Mouse (Mus musculus) G1E (cell line): Measurements from ENCODE around the gene 1810043G02Rik. TPM values are rescaled to one million over a fixed set of nuclear protein-coding genes. Genes with fewer than 3 reads are reported as not detected.

Experiments
- ATAC-seq: 2 replicates; pipeline ENCODE4 v1.8.0; 2016; ENCODE audit warnings: mild to moderate bottlenecking; ENCODE audit not compliant: insufficient number of reproducible peaks, poor library complexity, low FRiP score, severe bottlenecking; ENCODE audit errors: extremely low read depth
- DNase-seq: peaks from one replicate; pipeline ENCODE4 v3.0.0; 2012; ENCODE audit warnings: low spot score
- H3K27me3 ChIP-seq: 2 replicates; pipeline ENCODE4 v1.6.1; 2012; ENCODE audit warnings: mild to moderate bottlenecking, low read length, inconsistent platforms; ENCODE audit not compliant: insufficient read depth
- H3K36me3 ChIP-seq: replicated peaks from 2 replicates; pipeline ENCODE3; 2012; ENCODE audit warnings: mild to moderate bottlenecking, inconsistent platforms
- H3K4me1 ChIP-seq: 2 replicates; pipeline ENCODE4 v1.6.1; 2012; ENCODE audit warnings: low read depth, low read length, inconsistent platforms, mixed read lengths; ENCODE audit not compliant: insufficient read depth
- H3K4me3 ChIP-seq: 2 replicates; pipeline ENCODE4 v1.5.1; 2012; ENCODE audit warnings: low read depth, mild to moderate bottlenecking, inconsistent platforms, low read length, moderate library complexity, mixed read lengths
- H3K9me3 ChIP-seq: replicated peaks from 2 replicates; pipeline ENCODE4 v1.6.1; 2012; ENCODE audit warnings: inconsistent platforms
- CTCF ChIP-seq: IDR thresholded peaks from 2 replicates; pipeline ENCODE4 v1.5.1; 2012; ENCODE audit warnings: low read depth, low read length, inconsistent platforms, mixed read lengths
- GATA1 ChIP-seq: IDR thresholded peaks from 2 replicates; pipeline ENCODE4 v1.6.1; 2012; ENCODE audit warnings: borderline replicate concordance, low read length, inconsistent platforms, mixed read lengths
- GATA2 ChIP-seq: IDR thresholded peaks from 2 replicates; pipeline ENCODE4 v1.6.1; 2012; ENCODE audit warnings: low read depth, low read length, inconsistent platforms, borderline replicate concordance
- POLR2AphosphoS5 ChIP-seq: IDR thresholded peaks from 2 replicates; pipeline ENCODE4 v1.6.1; 2012; ENCODE audit warnings: low read depth, low read length, inconsistent platforms; ENCODE audit not compliant: insufficient replicate concordance
- TAL1 ChIP-seq: conservative IDR thresholded peaks from 2 replicates; pipeline ENCODE4 v1.6.1; 2012; ENCODE audit warnings: low read depth, low read length, inconsistent platforms, mixed read lengths
- polyA plus RNA-seq: library from polyadenylated mRNA; stranded (reverse); fragments of >175 nt; gene quantifications from 2 replicates; pipeline ENCODE4 v1.2.3, GENCODE M21; 2012
- total RNA-seq, 2 experiments: library from RNA; stranded (forward) in 1 of 2; stranded (reverse) in 1 of 2; fragments of 200-1000 nt in 1 of 2; fragments of >200 nt in 1 of 2; fragmentation: Nextera tagmentation in 1 of 2; gene quantifications; 2 replicates each; pipeline ENCODE4 v1.2.3; 2014 to 2017

Gene 1810043G02Rik
- total and polyA plus RNA-seq, 3 experiments = 6.9 to 27.1 (median 10.1) TPM

DNA sequence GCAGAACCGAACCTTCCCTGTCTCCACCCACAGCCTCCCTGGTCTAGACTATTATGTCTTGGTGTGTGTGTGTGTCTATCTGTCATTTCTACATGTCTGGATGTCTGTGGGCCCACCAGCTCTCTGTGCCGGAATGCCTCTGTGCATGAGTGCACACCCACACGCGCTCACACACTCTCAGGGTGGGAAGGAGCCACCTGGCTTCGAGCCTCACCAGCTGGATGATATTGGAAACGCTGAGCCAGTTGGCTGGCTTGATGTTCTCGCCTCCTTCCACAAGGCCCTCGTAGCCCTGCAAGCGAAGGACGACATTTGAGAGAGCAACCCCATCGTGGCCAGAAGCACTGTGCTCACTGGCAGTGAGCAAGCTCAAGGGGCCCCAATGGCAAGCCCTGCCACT, 23.5 kb downstream of the 1810043G02Rik start:
- Histone ChIP-seq H3K4me3 (no peak overlapping the region), H3K27me3 (no peaks in the 10 kb centered on the region), H3K4me1 (peaks cover 43% of the 10 kb centered on the region), H3K9me3 (no peaks in the 10 kb centered on the region), H3K36me3 (peaks cover 97% of the 10 kb centered on the region)
- no peak for DNase-seq
- no peak for TF ChIP-seq GATA1
- TF ChIP-seq CTCF = no peak
- no peak for TF ChIP-seq GATA2
- TF ChIP-seq TAL1 = no peak
- TF ChIP-seq POLR2AphosphoS5 = no peak
- ATAC-seq = no peak

DNA sequence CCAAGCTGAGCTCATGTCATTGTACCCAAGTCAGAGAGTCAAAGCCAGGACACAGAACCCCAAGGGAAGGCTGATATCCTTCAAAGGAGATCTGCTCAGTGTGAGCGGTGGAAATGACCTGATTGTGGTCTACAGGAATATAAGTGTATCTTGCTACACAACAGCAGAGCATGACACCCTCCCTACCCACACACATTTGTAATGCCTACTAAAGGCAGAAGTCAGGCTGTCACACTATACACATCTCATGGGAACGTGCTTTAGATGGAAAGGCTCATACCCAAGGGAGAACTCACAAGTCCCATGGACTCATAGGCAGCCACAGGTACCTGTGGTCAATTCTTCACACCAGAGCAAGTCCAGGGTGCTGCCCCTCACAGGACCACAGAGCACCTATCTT, 24.0 kb downstream of the 1810043G02Rik start:
- TF ChIP-seq GATA2 = no peak
- no peak overlapping the region for H3K4me3 ChIP-seq
- DNase-seq = no peak
- no peaks in the 10 kb centered on the region for H3K27me3 ChIP-seq
- no peak for ATAC-seq
- H3K36me3 ChIP-seq = peaks cover 96% of the 10 kb centered on the region
- no peaks in the 10 kb centered on the region for H3K9me3 ChIP-seq
- H3K4me1 ChIP-seq = peaks cover 48% of the 10 kb centered on the region

DNA sequence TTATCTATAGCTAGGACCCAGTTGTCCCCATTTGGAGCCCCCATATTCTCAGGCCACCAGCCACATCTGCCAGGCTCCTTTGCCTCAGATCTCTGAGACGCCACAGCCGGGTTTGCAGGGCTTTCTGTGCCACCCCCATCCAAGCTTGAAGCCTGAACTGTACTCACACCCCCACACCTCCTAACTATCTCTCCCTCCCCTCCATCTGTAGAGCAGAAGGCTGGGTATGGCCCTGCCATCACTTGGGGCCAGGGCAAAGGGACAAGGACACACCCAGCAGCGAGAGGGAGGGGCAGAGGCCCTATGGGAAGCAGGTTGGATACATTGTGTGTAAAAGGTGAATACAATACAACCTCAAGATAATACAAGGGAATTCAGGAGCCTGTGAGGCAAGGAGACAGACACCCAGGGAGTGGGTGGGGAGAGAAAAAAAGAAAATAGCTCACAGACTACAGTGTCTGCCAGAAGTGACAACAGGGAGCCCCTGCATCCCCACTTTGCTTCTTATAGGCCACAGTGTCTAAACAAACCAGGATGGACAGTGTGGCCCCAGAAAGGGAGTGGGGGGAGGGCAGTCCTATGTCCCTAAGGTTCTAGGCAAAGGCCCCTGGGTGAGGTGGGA, 26.3 kb downstream of the 1810043G02Rik start:
- TF ChIP-seq TAL1 (no peak), GATA2 (no peak), CTCF (no peak), POLR2AphosphoS5 (no peak), GATA1 (no peak)
- Histone ChIP-seq H3K9me3 (no peaks in the 10 kb centered on the region), H3K4me3 (peak overlapping the region; percentile 28; the same call in 1 of the 2 replicates), H3K36me3 (peaks cover 91% of the 10 kb centered on the region), H3K27me3 (no peaks in the 10 kb centered on the region), H3K4me1 (peaks cover 63% of the 10 kb centered on the region)
- DNase-seq = no peak
- no peak for ATAC-seq

DNA sequence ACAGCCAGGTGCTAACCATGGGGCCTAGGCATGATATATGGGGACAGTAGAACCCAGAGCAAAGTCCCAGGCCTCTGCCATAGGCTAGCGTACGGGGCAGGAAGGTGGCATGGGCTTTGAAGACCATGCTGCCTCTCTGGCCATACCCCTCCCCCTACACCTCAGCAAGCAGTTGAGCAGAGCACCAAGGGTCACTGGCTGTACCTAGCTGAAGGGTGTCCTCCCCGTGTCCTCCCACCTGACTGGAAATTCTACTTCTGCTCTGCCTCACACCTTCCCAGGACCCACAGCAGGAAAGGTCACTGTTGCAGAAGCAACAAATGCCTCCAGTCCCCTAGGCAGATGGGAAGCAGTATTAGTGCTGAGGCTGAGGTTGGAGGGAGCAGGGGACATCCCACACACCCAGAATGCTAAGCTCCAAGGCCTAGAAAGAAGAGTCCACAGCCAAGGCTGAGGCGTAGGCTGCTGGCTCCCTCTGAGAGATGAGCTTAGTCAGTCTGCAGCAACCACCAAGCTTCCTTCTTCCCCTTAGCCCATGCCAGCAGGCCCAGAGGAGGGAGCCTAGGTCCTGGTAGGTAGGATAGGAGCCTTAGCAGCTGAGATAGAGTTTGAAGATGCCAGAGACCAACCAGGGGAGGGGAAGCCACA, 27.6 kb downstream of the 1810043G02Rik start:
- no peaks in the 10 kb centered on the region for H3K27me3 ChIP-seq
- H3K4me1 ChIP-seq = peaks cover 70% of the 10 kb centered on the region
- no peak for TF ChIP-seq TAL1
- peak overlapping the region; percentile 91; the same call in 1 of the 2 replicates for H3K4me3 ChIP-seq
- no peak for DNase-seq
- H3K36me3 ChIP-seq = peaks cover 78% of the 10 kb centered on the region
- no peaks in the 10 kb centered on the region for H3K9me3 ChIP-seq
- ATAC-seq = no peak

DNA sequence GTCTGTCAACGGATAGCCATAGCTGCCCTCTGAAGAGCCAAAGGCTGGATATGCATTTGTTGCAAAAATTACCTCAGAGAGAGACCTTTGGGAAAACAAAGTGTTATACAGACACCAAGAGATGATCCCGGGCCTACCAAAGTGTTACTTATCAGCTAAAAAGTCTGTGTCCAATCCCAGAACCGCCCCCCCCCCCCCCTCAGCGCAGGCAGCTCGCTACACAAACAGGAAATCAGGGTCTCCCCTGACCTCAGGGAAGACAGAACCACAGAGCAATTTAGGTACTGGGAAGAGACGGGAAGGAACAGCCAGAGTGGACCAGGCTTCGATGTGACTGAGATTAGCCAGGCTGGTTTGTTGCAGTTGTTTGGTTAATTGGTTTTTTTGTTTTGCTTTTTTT, 28.9 kb downstream of the 1810043G02Rik start:
- DNase-seq (no peak), ATAC-seq (no peak)
- Histone ChIP-seq H3K36me3 (peaks cover 65% of the 10 kb centered on the region), H3K9me3 (no peaks in the 10 kb centered on the region), H3K4me1 (peaks cover 62% of the 10 kb centered on the region), H3K4me3 (peak overlapping the region; percentile 91; the same call in 1 of the 2 replicates), H3K27me3 (no peaks in the 10 kb centered on the region)
- no peak for TF ChIP-seq CTCF
- no peak for TF ChIP-seq GATA1
- TF ChIP-seq GATA2 = no peak
- no peak for TF ChIP-seq POLR2AphosphoS5
- no peak for TF ChIP-seq TAL1

DNA sequence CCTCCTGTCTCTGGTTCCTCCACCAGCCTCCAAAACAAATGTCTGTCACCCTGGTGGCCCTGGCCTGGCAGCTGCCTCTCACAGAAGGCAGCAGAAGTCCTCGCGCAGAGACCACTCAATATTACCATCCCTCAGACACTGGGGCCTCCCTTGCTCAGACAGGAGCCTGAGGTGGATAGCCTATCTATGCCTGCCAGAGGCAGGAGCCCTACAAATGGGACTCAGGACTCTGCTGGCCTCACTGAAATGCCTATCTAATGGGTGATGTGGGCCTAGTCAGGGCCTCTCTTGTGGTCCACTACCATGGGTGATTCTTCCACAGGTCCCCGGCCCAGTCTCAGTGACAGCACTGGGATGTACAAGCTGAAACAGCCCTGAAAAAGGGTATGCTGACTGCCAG, 29.8 kb downstream of the 1810043G02Rik start:
- TF ChIP-seq TAL1 = no peak
- no peak for TF ChIP-seq CTCF
- TF ChIP-seq POLR2AphosphoS5 = no peak
- no peak for TF ChIP-seq GATA1
- TF ChIP-seq GATA2 = no peak
- no peak for DNase-seq
- Histone ChIP-seq H3K9me3 (no peaks in the 10 kb centered on the region), H3K4me1 (peaks cover 64% of the 10 kb centered on the region), H3K27me3 (no peaks in the 10 kb centered on the region), H3K4me3 (peak overlapping the region; percentile 91), H3K36me3 (peaks cover 55% of the 10 kb centered on the region)
- ATAC-seq = no peak

DNA sequence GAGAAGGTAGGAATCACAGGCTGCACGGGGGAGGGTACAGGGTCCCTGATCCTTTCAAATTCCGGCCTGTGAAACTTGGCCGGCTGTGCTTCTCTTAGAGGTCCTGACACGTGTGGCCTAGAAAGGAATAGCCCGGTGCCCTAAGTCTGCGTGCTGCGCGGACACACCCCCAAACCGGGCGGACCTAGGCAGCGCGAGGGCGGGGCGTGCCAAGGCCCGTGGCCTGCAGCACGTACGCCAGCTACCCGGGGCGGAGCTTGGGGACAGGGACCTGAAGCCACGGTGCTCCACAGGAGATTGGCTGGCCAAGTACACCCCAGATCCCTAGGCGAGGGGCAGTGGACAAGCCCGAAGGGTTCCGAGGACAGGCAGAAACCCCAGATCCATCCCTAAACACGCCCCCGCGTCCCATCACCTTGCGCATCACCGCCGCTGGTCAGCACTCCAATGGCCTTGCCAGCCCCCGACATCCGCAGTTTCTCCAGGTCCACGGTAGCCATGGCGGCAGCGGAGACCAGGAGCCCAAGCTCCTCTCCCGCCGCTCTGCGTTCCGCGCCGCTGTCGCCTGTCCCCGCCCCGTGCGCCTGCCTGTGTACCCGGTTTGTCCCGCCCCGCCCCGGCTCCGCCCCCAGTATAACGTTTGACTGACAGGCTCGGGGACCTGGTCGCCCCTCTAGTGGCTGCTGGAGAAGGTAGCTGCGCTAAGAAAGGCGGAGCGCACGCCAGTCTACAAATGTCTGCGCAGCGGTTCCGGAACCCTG, 31.0 kb downstream of the 1810043G02Rik start:
- no peak for TF ChIP-seq TAL1
- no peak for TF ChIP-seq CTCF
- no peak for TF ChIP-seq GATA2
- TF ChIP-seq POLR2AphosphoS5 = no peak
- TF ChIP-seq GATA1 = no peak
- Histone ChIP-seq H3K4me1 (peaks cover 62% of the 10 kb centered on the region), H3K36me3 (peaks cover 47% of the 10 kb centered on the region)

More for the DNA sequence above, 31.0 kb downstream of the 1810043G02Rik start:
- Histone ChIP-seq H3K9me3 (0 out of 2 replicates have a peak, but pooled peaks cover 1% of the 10 kb centered on the region), H3K27me3 (no peaks in the 10 kb centered on the region), H3K4me3 (peak overlapping the region; percentile 91)
- DNase-seq = peak; percentile 95
- peak; percentile 82 for ATAC-seq
